Mouse (Mus musculus) lung, postnatal 0 days (tissue): Measurements from ENCODE around the gene Cep128. TPM values are rescaled to one million over a fixed set of nuclear protein-coding genes. Genes with fewer than 3 reads are reported as not detected.

Source experiments
- ATAC-seq: fragments of 200-750 bp; cut with Nextera tagmentation; 2 replicates; pipeline ENCODE4 v1.8.0; 2017; ENCODE audit warnings: moderate library complexity
- DNase-seq: peaks from one replicate; pipeline ENCODE4 v3.0.0-alpha.2; 2016; ENCODE audit warnings: low spot score
- H3K27ac ChIP-seq: fragments of 300-500 bp; sonication (generic); 2 replicates; pipeline ENCODE4 v1.5.1; 2014; ENCODE audit warnings: antibody characterized with exemption, mild to moderate bottlenecking, low read length, mixed read lengths
- H3K27me3 ChIP-seq: fragments of 300-500 bp; sonication (generic); replicated peaks from 2 replicates; pipeline ENCODE4 v1.6.1; 2014; ENCODE audit warnings: low read length, mixed read lengths; ENCODE audit not compliant: insufficient read depth
- H3K36me3 ChIP-seq: fragments of 300-500 bp; sonication (generic); 2 replicates; pipeline ENCODE4 v1.6.1; 2014; ENCODE audit warnings: low read length, mixed read lengths; ENCODE audit not compliant: insufficient read depth
- H3K4me1 ChIP-seq: fragments of 300-500 bp; sonication (generic); 2 replicates; pipeline ENCODE4 v1.6.1; 2014; ENCODE audit warnings: antibody characterized with exemption, low read depth, low read length, mixed read lengths; ENCODE audit not compliant: insufficient read depth
- H3K4me2 ChIP-seq: fragments of 300-500 bp; sonication (generic); replicated peaks from 2 replicates; pipeline ENCODE4 v1.6.1; 2014; ENCODE audit warnings: low read depth, mild to moderate bottlenecking, low read length, moderate library complexity, mixed read lengths
- H3K4me3 ChIP-seq: fragments of 300-500 bp; sonication (generic); 2 replicates; pipeline ENCODE4 v1.5.1; 2014; ENCODE audit warnings: low read depth, low read length
- H3K9ac ChIP-seq: fragments of 300-500 bp; sonication (generic); replicated peaks from 2 replicates; pipeline ENCODE4 v1.6.1; 2014; ENCODE audit warnings: low read depth, mild to moderate bottlenecking
- H3K9me3 ChIP-seq: fragments of 300-500 bp; sonication (generic); 2 replicates; pipeline ENCODE4 v1.6.1; 2016; ENCODE audit warnings: low read length, mixed read lengths
- CTCF ChIP-seq: IDR thresholded peaks from 2 replicates; pipeline ENCODE4 v1.5.1; 2016; ENCODE audit warnings: antibody characterized with exemption, mild to moderate bottlenecking
- EP300 ChIP-seq: IDR thresholded peaks from 2 replicates; pipeline ENCODE4 v1.6.1; 2016; ENCODE audit warnings: antibody characterized with exemption, mild to moderate bottlenecking, control low read depth
- WGBS: fragments of 180-500 bp; shearing (Covaris S2); extraction: QIAGEN DNeasy Blood & Tissue Kit; methylation state at CpG from one replicate; pipeline ENCODE4 v1.1.7; 2014; 5-methylcytosine and 5-hydroxymethylcytosine counted together
- microRNA-seq: library from miRNA; unstranded; fragments of <30 nt; microRNA quantifications from one replicate; pipeline ENCODE4, GENCODE M21; 2016
- polyA plus RNA-seq: library from polyadenylated mRNA; unstranded; fragments of >200 nt; fragmentation: Nextera tagmentation; extraction: Ambion mirVana; gene quantifications from 2 replicates; pipeline ENCODE4 v1.2.1, GENCODE M21; 2015

Gene Cep128
- polyA plus RNA-seq, 1 experiment from 2014 or later = 2.4 TPM

- H3K4me3 ChIP-seq = no peak overlapping the region
- DNase-seq = no peak
- H3K27me3 ChIP-seq = no peaks in the 10 kb centered on the region
- H3K36me3 ChIP-seq = no peaks in the 10 kb centered on the region
- TF ChIP-seq CTCF (no peak), EP300 (no peak)
- no peak overlapping the region for H3K9ac ChIP-seq
- no peak for ATAC-seq
- no peak overlapping the region for H3K27ac ChIP-seq
- H3K4me1 ChIP-seq = no peaks in the 10 kb centered on the region
- H3K9me3 ChIP-seq = no peaks in the 10 kb centered on the region
- WGBS = 74% methylated on average over 5 of the region's 5 CpGs
- no peak overlapping the region for H3K4me2 ChIP-seq
These were observed 422.7 kb downstream of the Cep128 start for GRCm38 (mm10) chr12:90961386-90962017.

- WGBS = 64% methylated on average over 7 of the region's 7 CpGs
- ATAC-seq (no peak), DNase-seq (no peak)
These were observed 429.3 kb downstream of the Cep128 start for GRCm38 (mm10) chr12:90954740-90955473.

More at GRCm38 (mm10) chr12:90954740-90955473, 429.3 kb downstream of the Cep128 start:
- Histone ChIP-seq H3K4me1 (no peaks in the 10 kb centered on the region), H3K4me3 (no peak overlapping the region), H3K27me3 (no peaks in the 10 kb centered on the region), H3K27ac (no peak overlapping the region), H3K9ac (no peak overlapping the region), H3K9me3 (no peaks in the 10 kb centered on the region), H3K36me3 (no peaks in the 10 kb centered on the region), H3K4me2 (no peak overlapping the region)
- TF ChIP-seq EP300 (no peak), CTCF (no peak)

Small RNA genes lying within 50 kb of the gene (microRNA-seq; reads per million reads assigned to microRNA genes)
- gene Gm44370 = not detected

Other genes with a start within 250 kb of the Cep128 start
- 0.12 and 0.17 TPM in 2 replicates for gene Tshr, start 154 bp upstream of the Cep128 start, polyA plus RNA-seq
- gene Gtf2a1, start 206.1 kb upstream of the Cep128 start, polyA plus RNA-seq = 25.0 and 30.3 TPM in 2 replicates